Mouse (Mus musculus) G1E (cell line): ENCODE data around the gene Klhl26.

Source experiments
- CTCF ChIP-seq: IDR thresholded peaks from 2 replicates; pipeline ENCODE4 v1.5.1; 2012; ENCODE audit warnings: low read depth, low read length, inconsistent platforms, mixed read lengths
- POLR2AphosphoS5 ChIP-seq: IDR thresholded peaks from 2 replicates; pipeline ENCODE4 v1.6.1; 2012; ENCODE audit warnings: low read depth, low read length, inconsistent platforms; ENCODE audit not compliant: insufficient replicate concordance
- TAL1 ChIP-seq: conservative IDR thresholded peaks from 2 replicates; pipeline ENCODE4 v1.6.1; 2012; ENCODE audit warnings: low read depth, low read length, inconsistent platforms, mixed read lengths

DNA sequence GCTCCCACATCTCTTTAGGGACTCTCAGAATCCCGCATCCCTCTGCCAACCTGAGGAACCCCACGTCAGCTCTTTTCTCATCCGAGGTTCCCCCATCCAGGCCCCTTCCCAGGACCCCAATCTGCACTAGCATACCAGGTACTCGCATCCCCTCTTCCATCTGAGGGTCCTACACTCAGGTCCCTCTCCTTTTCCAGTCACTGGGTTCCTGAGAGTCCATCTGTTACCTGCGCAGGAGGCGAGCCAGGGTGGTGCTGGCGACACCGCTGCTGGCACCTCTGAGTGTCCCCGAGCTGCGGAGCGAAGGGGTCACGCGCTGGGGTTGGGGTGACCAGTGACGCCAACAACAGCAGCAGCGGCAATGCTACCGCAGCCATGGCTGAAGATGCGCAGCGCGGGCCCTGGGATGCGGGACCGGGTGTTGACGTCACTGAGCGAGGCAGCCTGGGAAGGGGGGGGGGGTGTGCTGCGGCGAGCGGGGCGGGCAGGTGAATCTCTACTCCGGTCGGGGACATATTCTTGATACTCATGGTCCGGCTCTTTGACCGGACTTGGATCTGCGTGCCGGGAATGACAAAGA is 10.3 kb upstream of the Klhl26 start, which contains the start of gene Tmem59l:
- TF ChIP-seq CTCF (no peak), TAL1 (no peak), POLR2AphosphoS5 (no peak)
